Mouse (Mus musculus) liver, embryonic 14.5 days (tissue): ENCODE results near the gene Hivep2.

ENCODE experiments used
- CTCF ChIP-seq: IDR thresholded peaks from 2 replicates; pipeline ENCODE4 v1.5.1; 2016; ENCODE audit warnings: antibody characterized with exemption, low read depth, control low read depth
- EP300 ChIP-seq: IDR thresholded peaks from 2 replicates; pipeline ENCODE4 v1.6.1; 2016; ENCODE audit warnings: antibody characterized with exemption, low read depth

- no peak for TF ChIP-seq CTCF
- TF ChIP-seq EP300, result peak; percentile 88
These were observed 36.6 kb upstream of the Hivep2 start for GRCm38 (mm10) chr10:13929306-13929705.
